Mouse (Mus musculus): ENCODE results near the gene Fgb. TPM values are rescaled to one million over a fixed set of nuclear protein-coding genes. Genes with fewer than 3 reads are reported as not detected.

Fgb gene
- total and polyA plus RNA-seq, 3 experiments = not detected

DNA sequence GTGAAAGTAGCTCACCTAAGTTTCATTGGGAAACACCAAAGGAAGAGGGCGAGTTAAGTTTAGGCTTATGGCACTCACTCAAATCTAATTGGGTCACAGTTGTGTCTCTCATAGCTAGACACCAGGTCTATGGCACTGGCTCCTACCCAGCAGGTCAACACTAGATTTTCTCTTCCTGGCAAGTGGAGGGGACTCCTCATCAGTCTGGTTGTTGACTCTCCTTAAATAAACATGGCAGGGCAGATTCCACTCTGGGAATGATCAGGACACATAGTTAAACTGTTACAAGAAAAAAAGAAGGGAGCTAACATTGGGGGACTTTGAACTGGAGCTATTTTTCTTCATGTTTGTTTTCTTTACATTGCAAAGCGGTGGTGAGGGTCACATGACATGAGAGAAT, 29.3 kb downstream of the Fgb start:
- Histone ChIP-seq H3K4me3 (replicated peaks in 1 of 3; ENCODE audit: low read depth in 2 of 3, low read length in 2 of 3, poor library complexity in 1 of 3) (no peak overlapping the region), H3K27ac (ENCODE audit: insufficient read depth, low read depth) (no peak overlapping the region), H3K4me1 (ENCODE audit: control insufficient read depth in 1 of 2, insufficient read depth in 2 of 2) (no peaks in the 10 kb centered on the region), H3K27me3 (replicated peaks) (no peaks in the 10 kb centered on the region), H3K79me2 (replicated peaks; ENCODE audit: control insufficient read depth, extremely low read depth, insufficient read depth, poor library complexity, severe bottlenecking) (no peaks in the 10 kb centered on the region), H3K9ac (ENCODE audit: insufficient read depth, low read depth) (no peak overlapping the region), H3K36me3 (replicated peaks in 1 of 2; ENCODE audit: control insufficient read depth in 1 of 2, insufficient read depth in 1 of 2, low read length in 1 of 2) (no peaks in the 10 kb centered on the region), H3K9me3 (replicated peaks; ENCODE audit: low read length) (no peaks in the 10 kb centered on the region), H3K4me2 (ENCODE audit: insufficient read depth, low read depth, poor library complexity, severe bottlenecking) (no peak overlapping the region)
- TF ChIP-seq KAT2A (IDR thresholded peaks at IDR 0.05; ENCODE audit: insufficient replicate concordance, low read length) (no peak), ZMIZ1 (IDR thresholded peaks at IDR 0.05; ENCODE audit: low read depth, low read length) (no peak), JUND (conservative IDR thresholded peaks at IDR 0.05; ENCODE audit: low read depth, low read length) (no peak), RAD21 (IDR thresholded peaks at IDR 0.05; ENCODE audit: low read depth, low read length) (no peak), USF2 (conservative IDR thresholded peaks at IDR 0.05; ENCODE audit: low read depth, low read length) (no peak), CHD1 (IDR thresholded peaks at IDR 0.05; ENCODE audit: low read depth, low read length) (no peak), MAX (IDR thresholded peaks at IDR 0.05; ENCODE audit: low read length) (no peak), NRF1 (IDR thresholded peaks at IDR 0.05; ENCODE audit: low read depth, low read length) (no peak), POLR2A (IDR thresholded peaks at IDR 0.05; ENCODE audit: low read depth, low read length) (no peak), HCFC1 (IDR thresholded peaks at IDR 0.05; ENCODE audit: low read depth, low read length) (no peak), MXI1 (IDR thresholded peaks at IDR 0.05; ENCODE audit: low read depth, low read length) (no peak), EP300 (IDR thresholded peaks at IDR 0.05; ENCODE audit: low read length) (no peak), MYC (IDR thresholded peaks at IDR 0.05; ENCODE audit: low read depth, low read length) (no peak), MEF2A (IDR thresholded peaks at IDR 0.05; ENCODE audit: borderline replicate concordance, low read depth, low read length) (no peak), RCOR1 (conservative IDR thresholded peaks at IDR 0.05; ENCODE audit: low read depth, low read length) (no peak), USF1 (IDR thresholded peaks at IDR 0.05; ENCODE audit: low read depth, low read length) (no peak), BHLHE40 (IDR thresholded peaks at IDR 0.05; ENCODE audit: low read depth, low read length) (no peak), ELF1 (IDR thresholded peaks at IDR 0.05; ENCODE audit: low read depth, low read length) (no peak)
- dilution Hi-C loops (cut with MboI; ENCODE audit: extremely low pct_ligation_motif_present, extremely low pct_unique_long_range_greater_than_20kb, low sequenced_read_pairs) (no loop called here), in situ Hi-C loops (cut with MboI; ENCODE audit: low pct_ligation_motif_present, low pct_unique_long_range_greater_than_20kb, low sequenced_read_pairs) (no loop called here)
- no peak for DNase-seq (ENCODE audit: extremely low read depth)

- Histone ChIP-seq H3K27me3 (replicated peaks) (no peaks in the 10 kb centered on the region), H3K9ac (ENCODE audit: insufficient read depth, low read depth) (no peak overlapping the region), H3K4me1 (ENCODE audit: control insufficient read depth in 1 of 2, insufficient read depth in 2 of 2) (no peaks in the 10 kb centered on the region), H3K27ac (ENCODE audit: insufficient read depth, low read depth) (no peak overlapping the region), H3K79me2 (replicated peaks; ENCODE audit: control insufficient read depth, extremely low read depth, insufficient read depth, poor library complexity, severe bottlenecking) (no peaks in the 10 kb centered on the region), H3K9me3 (replicated peaks; ENCODE audit: low read length) (no peaks in the 10 kb centered on the region), H3K4me2 (ENCODE audit: insufficient read depth, low read depth, poor library complexity, severe bottlenecking) (no peak overlapping the region), H3K4me3 (replicated peaks in 1 of 3; ENCODE audit: low read depth in 2 of 3, low read length in 2 of 3, poor library complexity in 1 of 3) (no peak overlapping the region), H3K36me3 (replicated peaks in 1 of 2; ENCODE audit: control insufficient read depth in 1 of 2, insufficient read depth in 1 of 2, low read length in 1 of 2) (no peaks in the 10 kb centered on the region)
- dilution Hi-C loops (cut with MboI; ENCODE audit: extremely low pct_ligation_motif_present, extremely low pct_unique_long_range_greater_than_20kb, low sequenced_read_pairs) (no loop called here), in situ Hi-C loops (cut with MboI; ENCODE audit: low pct_ligation_motif_present, low pct_unique_long_range_greater_than_20kb, low sequenced_read_pairs) (no loop called here)
- no peak for DNase-seq (ENCODE audit: extremely low read depth)
- TF ChIP-seq ETS1 (conservative IDR thresholded peaks at IDR 0.05; ENCODE audit: low read depth, low read length) = no peak
- TF ChIP-seq RCOR1 (conservative IDR thresholded peaks at IDR 0.05; ENCODE audit: low read depth, low read length) = no peak
- no peak for TF ChIP-seq MAFK (IDR thresholded peaks at IDR 0.05; ENCODE audit: insufficient replicate concordance, low read length)
Measured at GRCm38 (mm10) chr3:83016236-83016635, 33.4 kb downstream of the Fgb start.
